Mouse (Mus musculus) thymus, adult 2 months (tissue): ENCODE data around the gene Olfr1006. TPM values are rescaled to one million over a fixed set of nuclear protein-coding genes. Genes with fewer than 3 reads are reported as not detected.

ENCODE experiments used
- DNase-seq: peaks from one replicate; pipeline ENCODE4 v3.0.0; 2021
- H3K27ac ChIP-seq: fragments of 200-500 bp; 2 replicates; pipeline ENCODE4 v1.5.1; 2012; ENCODE audit warnings: low read length, control low read depth; ENCODE audit not compliant: control insufficient read depth, insufficient read depth
- H3K27me3 ChIP-seq: fragments of 200-500 bp; 2 replicates; pipeline ENCODE4 v1.6.1; 2012; ENCODE audit warnings: mild to moderate bottlenecking, low read length, moderate library complexity, mixed read lengths; ENCODE audit not compliant: control insufficient read depth, insufficient read depth
- H3K36me3 ChIP-seq: fragments of 200-500 bp; 2 replicates; pipeline ENCODE4 v1.6.1; 2012; ENCODE audit warnings: mild to moderate bottlenecking, low read length, moderate library complexity; ENCODE audit not compliant: control insufficient read depth, insufficient read depth
- H3K4me1 ChIP-seq: fragments of 200-500 bp; replicated peaks from 2 replicates; pipeline ENCODE4 v1.6.1; 2012; ENCODE audit warnings: low read length; ENCODE audit not compliant: control insufficient read depth, insufficient read depth
- H3K4me3 ChIP-seq: fragments of 200-500 bp; 2 replicates; pipeline ENCODE4 v1.5.1; 2012; ENCODE audit warnings: mild to moderate bottlenecking, low read length, control low read depth, moderate library complexity; ENCODE audit not compliant: control insufficient read depth, insufficient read depth
- CTCF ChIP-seq: fragments of 200-500 bp; IDR thresholded peaks from 2 replicates; pipeline ENCODE4 v1.5.1; 2012; ENCODE audit warnings: mild to moderate bottlenecking, control low read depth, low read length, moderate library complexity, borderline replicate concordance; ENCODE audit not compliant: control insufficient read depth, poor library complexity, insufficient read depth; ENCODE audit errors: extremely low read depth
- POLR2A ChIP-seq: fragments of 200-500 bp; IDR thresholded peaks from 2 replicates; pipeline ENCODE4 v1.6.1; 2012; ENCODE audit warnings: mild to moderate bottlenecking, low read length, control low read depth, moderate library complexity; ENCODE audit not compliant: control insufficient read depth, poor library complexity, insufficient read depth; ENCODE audit errors: extremely low read depth
- WGBS: fragments of 180-500 bp; shearing (Covaris S2); methylation state at CpG from one replicate; pipeline ENCODE4 v1.1.7; 2018; 5-methylcytosine and 5-hydroxymethylcytosine counted together
- polyA plus RNA-seq: library from polyadenylated mRNA; depleted of rRNA; stranded (reverse); fragments of >200 nt; gene quantifications from 2 replicates; pipeline ENCODE4 v1.2.3, GENCODE M21; 2012; rRNA removed

Gene Olfr1006
- polyA plus RNA-seq, 1 experiment: not detected

DNA sequence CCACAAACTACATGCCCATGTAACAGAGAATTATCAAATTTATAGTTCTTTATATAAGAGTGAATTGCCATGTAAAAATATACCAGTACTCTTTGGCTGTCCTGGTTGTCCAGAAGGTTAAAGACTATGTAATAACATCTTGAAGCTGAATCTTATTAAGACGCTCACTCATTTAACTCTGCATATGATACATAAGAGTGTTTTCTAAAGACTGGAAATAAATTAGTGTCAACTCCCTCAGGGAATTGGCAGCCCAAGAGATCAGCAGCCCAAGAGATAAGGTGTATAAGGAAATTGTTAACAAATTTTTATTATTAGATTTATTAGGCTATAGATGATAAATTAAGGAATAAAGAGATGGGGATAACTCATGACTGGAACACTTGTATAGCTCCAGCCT, 28.0 kb downstream of the Olfr1006 start, which contains the start of gene Olfr1002:
Olfr1002 (minus strand) TSS at position 101 of the 400 bp plus-strand sequence.
- no peak for TF ChIP-seq CTCF
- TF ChIP-seq POLR2A: no peak
- no peaks in the 10 kb centered on the region for H3K4me1 ChIP-seq
- no peak within 1 kb of the TSS for H3K27ac ChIP-seq
- H3K36me3 ChIP-seq: no peaks in the 10 kb centered on the region
- no peaks in the 10 kb centered on the region for H3K27me3 ChIP-seq
- 95% methylated on average over 1 of the region's 1 CpGs for WGBS
- DNase-seq: no peak
- H3K4me3 ChIP-seq: no peak within 1 kb of the TSS

Other genes starting within 250 kb of the Olfr1006 start
- not detected in 2 replicates for gene Olfr994, start 242.3 kb downstream of the Olfr1006 start, polyA plus RNA-seq
- gene Olfr995, start 235.1 kb downstream of the Olfr1006 start, polyA plus RNA-seq: not detected in 2 replicates
- gene 4833423E24Rik, start 159.7 kb downstream of the Olfr1006 start, polyA plus RNA-seq: 1.3 and 1.9 TPM in 2 replicates
- not detected in 2 replicates for gene Olfr996, start 99.6 kb downstream of the Olfr1006 start, polyA plus RNA-seq
- gene Olfr998, start 89.8 kb downstream of the Olfr1006 start, polyA plus RNA-seq: not detected in 2 replicates
- gene Olfr1000, start 66.9 kb downstream of the Olfr1006 start, polyA plus RNA-seq: not detected in 2 replicates
- gene Olfr1002, start 28.1 kb downstream of the Olfr1006 start, polyA plus RNA-seq: not detected in 2 replicates
- gene Olfr154, start 14.3 kb downstream of the Olfr1006 start, polyA plus RNA-seq: not detected in 2 replicates
- not detected in 2 replicates for gene Olfr1008, start 10.7 kb upstream of the Olfr1006 start, polyA plus RNA-seq
- gene Olfr1009, start 36.7 kb upstream of the Olfr1006 start, polyA plus RNA-seq: not detected in 2 replicates
- not detected in 2 replicates for gene Olfr1012, start 84.0 kb upstream of the Olfr1006 start, polyA plus RNA-seq
- not detected in 2 replicates for gene Olfr1013, start 88.3 kb upstream of the Olfr1006 start, polyA plus RNA-seq
- not detected in 2 replicates for gene Olfr1014, start 93.9 kb upstream of the Olfr1006 start, polyA plus RNA-seq
- gene Olfr1015, start 103.2 kb upstream of the Olfr1006 start, polyA plus RNA-seq: not detected in 2 replicates
- gene Olfr1016, start 123.8 kb upstream of the Olfr1006 start, polyA plus RNA-seq: not detected in 2 replicates
- gene Olfr1018, start 139.7 kb upstream of the Olfr1006 start, polyA plus RNA-seq: not detected in 2 replicates
- gene Olfr1019, start 166.7 kb upstream of the Olfr1006 start, polyA plus RNA-seq: not detected in 2 replicates
- gene Olfr1020, start 168.3 kb upstream of the Olfr1006 start, polyA plus RNA-seq: not detected in 2 replicates
- gene Olfr1022, start 189.8 kb upstream of the Olfr1006 start, polyA plus RNA-seq: not detected in 2 replicates
- gene Olfr1023, start 206.9 kb upstream of the Olfr1006 start, polyA plus RNA-seq: not detected in 2 replicates
- gene Olfr1024, start 226.3 kb upstream of the Olfr1006 start, polyA plus RNA-seq: not detected in 2 replicates
- not detected in 2 replicates for gene Olfr1025-ps1, start 236.4 kb upstream of the Olfr1006 start, polyA plus RNA-seq
- gene Olfr1026, start 242.8 kb upstream of the Olfr1006 start, polyA plus RNA-seq: not detected in 2 replicates